Mouse (Mus musculus): ENCODE measurements around the gene Ninl.

Ninl gene

DNA sequence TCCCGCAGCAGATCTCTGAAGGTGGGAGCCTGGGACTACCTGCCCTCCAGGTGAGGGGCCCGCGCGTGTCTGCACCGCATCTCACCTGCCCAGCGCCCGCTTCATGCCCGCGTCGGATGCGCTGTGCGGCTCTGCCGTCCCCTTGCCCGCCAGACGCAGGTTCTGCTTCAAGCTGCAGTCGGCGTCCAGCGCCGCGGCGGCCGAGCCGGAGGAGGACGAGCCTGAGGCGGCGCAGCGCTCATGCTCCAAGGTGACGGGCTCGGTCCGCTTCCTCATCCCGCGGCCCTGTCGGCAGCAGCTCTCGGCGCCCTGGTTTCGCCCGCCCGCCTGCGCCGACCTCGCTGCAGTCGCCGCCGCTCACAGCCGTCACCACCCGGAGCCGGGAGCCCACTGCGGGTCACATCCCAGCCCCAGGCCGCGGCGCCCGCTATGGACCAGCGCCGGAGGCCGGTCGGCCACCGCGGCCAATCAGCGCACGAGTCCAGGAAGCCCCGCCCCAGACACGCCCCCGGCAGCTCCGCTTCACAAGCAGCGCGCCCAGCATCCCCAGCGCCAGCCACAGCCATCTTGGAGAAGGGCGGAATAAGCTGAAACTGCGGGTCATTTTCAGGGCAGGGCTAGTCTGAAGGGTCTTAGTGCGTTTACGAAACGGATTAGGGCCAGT is 134.8 kb downstream of the Ninl start, which contains the start of gene Abhd12:
Gene Abhd12 (minus strand): TSS at position 470 of the 664 bp plus-strand sequence.
- peak; percentile 93 for DNase-seq (ENCODE audit: low spot score)

GRCm38 (mm10) chr2:150902347-150902746 is 136.8 kb downstream of the Ninl start:
- DNase-seq (ENCODE audit: low spot score): no peak

- no peak for DNase-seq (ENCODE audit: low spot score)
Measured at GRCm38 (mm10) chr2:150900341-150900740, 138.8 kb downstream of the Ninl start.

DNA sequence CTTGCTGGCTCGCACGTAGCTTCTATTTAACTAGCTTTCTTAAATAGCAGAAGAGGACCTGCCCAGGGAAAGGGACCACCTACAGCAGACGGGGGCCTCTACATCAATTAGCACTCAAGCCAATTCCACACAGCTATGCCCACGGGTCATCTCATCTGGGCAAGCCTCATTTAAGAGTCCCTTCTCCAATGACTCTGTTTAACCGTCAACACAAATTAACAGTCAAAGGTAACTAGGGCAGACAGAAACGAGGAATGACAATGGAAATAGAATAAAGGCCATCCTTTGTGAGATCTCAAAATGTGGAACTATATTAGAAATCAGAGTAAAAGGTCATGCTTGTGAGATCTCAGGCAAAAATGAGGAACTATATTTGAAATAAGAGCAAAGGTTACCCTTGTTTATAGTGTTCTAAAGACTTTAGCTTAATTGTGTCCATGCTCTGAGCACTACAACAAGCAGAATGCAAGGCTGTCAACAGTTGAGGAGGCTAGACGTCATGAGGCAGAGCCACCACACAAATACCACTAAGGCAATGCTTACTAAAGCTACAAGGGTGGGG is 143.4 kb downstream of the Ninl start:
- DNase-seq (ENCODE audit: low spot score): no peak

- DNase-seq (ENCODE audit: low spot score): no peak
Measured at GRCm38 (mm10) chr2:150894617-150895267, 144.4 kb downstream of the Ninl start.

DNA sequence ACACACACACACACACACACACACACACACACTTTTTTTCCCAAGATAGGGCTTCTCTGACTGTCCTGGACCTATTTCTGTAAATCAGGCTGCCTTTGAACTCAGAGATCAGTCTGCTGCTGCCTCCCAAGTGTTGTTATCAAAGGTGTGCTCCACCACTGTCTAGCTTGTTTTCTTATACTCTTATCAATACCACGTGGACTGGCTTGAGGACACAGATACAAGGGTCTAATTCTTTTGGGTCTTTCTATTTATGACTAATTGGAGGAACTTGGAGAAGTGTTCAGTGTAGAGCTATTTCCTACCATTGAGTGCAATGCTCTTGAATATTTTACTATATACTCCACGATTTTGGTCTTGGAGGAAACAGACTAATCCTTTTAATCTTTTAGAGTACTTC is 151.8 kb downstream of the Ninl start:
- no peak for DNase-seq (ENCODE audit: low spot score)

DNA sequence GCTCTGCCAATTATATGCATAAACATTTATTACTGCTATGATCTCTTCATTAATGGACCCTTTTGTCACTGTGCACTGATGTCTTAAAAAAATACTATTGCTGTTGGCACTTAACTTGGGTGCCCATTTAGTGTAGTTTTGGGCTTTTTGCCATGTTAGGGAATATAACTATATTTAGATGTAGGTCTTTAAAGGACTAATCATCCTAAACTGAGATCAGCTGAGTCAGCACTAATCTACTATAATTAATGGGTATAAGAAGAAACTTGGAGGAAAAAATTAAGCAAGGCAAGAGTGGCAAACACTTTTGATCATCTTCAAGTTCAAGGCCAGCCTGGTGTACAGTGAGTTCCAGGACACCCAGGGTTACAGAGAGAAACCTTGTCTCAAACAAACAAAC is 152.9 kb downstream of the Ninl start:
- no peak for DNase-seq (ENCODE audit: low spot score)

DNA sequence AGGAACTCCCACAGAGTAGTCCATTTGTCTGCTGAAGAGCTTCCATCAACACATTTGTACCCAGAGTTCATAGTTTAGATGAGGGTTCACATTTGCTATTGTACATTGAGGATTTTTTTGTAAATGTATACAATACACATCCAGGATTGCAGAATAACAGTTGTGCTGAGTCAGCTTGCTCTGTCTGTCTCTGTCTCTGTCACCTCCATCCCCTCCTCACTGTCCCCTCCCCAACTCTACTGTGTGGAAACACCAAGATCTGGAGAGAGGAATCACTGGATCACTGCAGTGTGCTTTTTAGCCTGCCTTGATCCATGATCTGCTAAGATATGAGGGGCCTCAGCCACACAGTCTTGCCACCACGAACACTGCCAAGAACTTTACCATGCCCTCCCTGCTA is 153.4 kb downstream of the Ninl start:
- DNase-seq (ENCODE audit: low spot score): no peak

- DNase-seq (ENCODE audit: low spot score): no peak
Measured at GRCm38 (mm10) chr2:150884779-150885110, 154.4 kb downstream of the Ninl start.

Measured in T-cell, adult 2 months (primary cell).